Mouse (Mus musculus): ENCODE measurements around the gene Gng8. TPM values are rescaled to one million over a fixed set of nuclear protein-coding genes. Genes with fewer than 3 reads are reported as not detected.

The Gng8 gene
- polyA plus RNA-seq, 1 experiment from 2014 or later, result 7.3 TPM

GRCm38 (mm10) chr7:16859902-16860651 is 31.5 kb upstream of the Gng8 start:
- Histone ChIP-seq H3K9ac (ENCODE audit: low read depth, low read length) (no peak overlapping the region), H3K4me3 (replicated peaks; ENCODE audit: low read depth, low read length) (no peak overlapping the region), H3K36me3 (ENCODE audit: insufficient read depth, low read length) (peaks cover 30% of the 10 kb centered on the region), H3K9me3 (replicated peaks; ENCODE audit: low read length) (no peaks in the 10 kb centered on the region), H3K27me3 (ENCODE audit: insufficient read depth, low read length) (no peaks in the 10 kb centered on the region), H3K4me2 (ENCODE audit: low read length) (no peak overlapping the region), H3K27ac (no peak overlapping the region), H3K4me1 (replicated peaks; ENCODE audit: insufficient read depth, low read length) (no peaks in the 10 kb centered on the region)
- TF ChIP-seq CTCF (IDR thresholded peaks at IDR 0.05; ENCODE audit: low read depth), result peak; percentile 83
- peak; percentile 61 for DNase-seq (ENCODE audit: low spot score)
- no peak for ATAC-seq (replicated peaks; ENCODE audit: low FRiP score, low read depth)
- 32% methylated on average over 5 of the region's 5 CpGs for WGBS

- no peaks in the 10 kb centered on the region for H3K9me3 ChIP-seq (replicated peaks; ENCODE audit: low read length)
- no peak overlapping the region for H3K4me3 ChIP-seq (replicated peaks; ENCODE audit: low read depth, low read length)
- no peaks in the 10 kb centered on the region for H3K4me1 ChIP-seq (replicated peaks; ENCODE audit: insufficient read depth, low read length)
- no peak overlapping the region for H3K4me2 ChIP-seq (ENCODE audit: low read length)
- H3K36me3 ChIP-seq (ENCODE audit: insufficient read depth, low read length), result 0 out of 2 replicates have a peak, but pooled peaks cover 14% of the 10 kb centered on the region
- no peak for DNase-seq (ENCODE audit: low spot score)
- WGBS, result 89% methylated on average over 3 of the region's 3 CpGs
- no peak for ATAC-seq (replicated peaks; ENCODE audit: low FRiP score, low read depth)
- no peaks in the 10 kb centered on the region for H3K27me3 ChIP-seq (ENCODE audit: insufficient read depth, low read length)
- no peak overlapping the region for H3K9ac ChIP-seq (ENCODE audit: low read depth, low read length)
- no peak for TF ChIP-seq CTCF (IDR thresholded peaks at IDR 0.05; ENCODE audit: low read depth)
- H3K27ac ChIP-seq, result no peak overlapping the region
Observed at GRCm38 (mm10) chr7:16867488-16867887, 24.1 kb upstream of the Gng8 start.

GRCm38 (mm10) chr7:16869497-16869896 is 22.1 kb upstream of the Gng8 start:
- Histone ChIP-seq H3K36me3 (ENCODE audit: insufficient read depth, low read length) (0 out of 2 replicates have a peak, but pooled peaks cover 5% of the 10 kb centered on the region), H3K9ac (ENCODE audit: low read depth, low read length) (no peak overlapping the region), H3K4me2 (ENCODE audit: low read length) (peak overlapping the region; percentile 13; the same call in 1 of the 2 replicates), H3K27ac (no peak overlapping the region), H3K9me3 (replicated peaks; ENCODE audit: low read length) (no peaks in the 10 kb centered on the region), H3K4me1 (replicated peaks; ENCODE audit: insufficient read depth, low read length) (no peaks in the 10 kb centered on the region), H3K27me3 (ENCODE audit: insufficient read depth, low read length) (no peaks in the 10 kb centered on the region), H3K4me3 (replicated peaks; ENCODE audit: low read depth, low read length) (0 out of 2 replicates have a peak overlapping the region, but pooled peaks have one; percentile 8)
- ATAC-seq (replicated peaks; ENCODE audit: low FRiP score, low read depth) (peak; percentile 95), DNase-seq (ENCODE audit: low spot score) (peak; percentile 96)
- WGBS, result 19% methylated on average over 16 of the region's 16 CpGs
- TF ChIP-seq CTCF (IDR thresholded peaks at IDR 0.05; ENCODE audit: low read depth), result no peak

- 82% methylated on average over 10 of the region's 10 CpGs for WGBS
Observed at GRCm38 (mm10) chr7:16871600-16871999, 20.0 kb upstream of the Gng8 start.

GRCm38 (mm10) chr7:16872478-16872877 is 19.1 kb upstream of the Gng8 start:
- H3K27ac ChIP-seq, result no peak overlapping the region
- no peak for ATAC-seq (replicated peaks; ENCODE audit: low FRiP score, low read depth)
- WGBS, result 87% methylated on average over 9 of the region's 9 CpGs
- no peak overlapping the region for H3K9ac ChIP-seq (ENCODE audit: low read depth, low read length)
- H3K4me3 ChIP-seq (replicated peaks; ENCODE audit: low read depth, low read length), result no peak overlapping the region
- no peak overlapping the region for H3K4me2 ChIP-seq (ENCODE audit: low read length)
- no peaks in the 10 kb centered on the region for H3K36me3 ChIP-seq (ENCODE audit: insufficient read depth, low read length)
- TF ChIP-seq CTCF (IDR thresholded peaks at IDR 0.05; ENCODE audit: low read depth), result no peak
- no peaks in the 10 kb centered on the region for H3K27me3 ChIP-seq (ENCODE audit: insufficient read depth, low read length)
- no peaks in the 10 kb centered on the region for H3K9me3 ChIP-seq (replicated peaks; ENCODE audit: low read length)
- no peak for DNase-seq (ENCODE audit: low spot score)
- 0 out of 2 replicates have a peak, but pooled peaks cover 5% of the 10 kb centered on the region for H3K4me1 ChIP-seq (replicated peaks; ENCODE audit: insufficient read depth, low read length)

More at GRCm38 (mm10) chr7:16871600-16871999, 20.0 kb upstream of the Gng8 start:
- DNase-seq (ENCODE audit: low spot score) (peak; percentile 32), ATAC-seq (replicated peaks; ENCODE audit: low FRiP score, low read depth) (no peak)
- Histone ChIP-seq H3K4me1 (replicated peaks; ENCODE audit: insufficient read depth, low read length) (0 out of 2 replicates have a peak, but pooled peaks cover under 1% of the 10 kb centered on the region), H3K27me3 (ENCODE audit: insufficient read depth, low read length) (no peaks in the 10 kb centered on the region), H3K4me2 (ENCODE audit: low read length) (no peak overlapping the region), H3K9ac (ENCODE audit: low read depth, low read length) (no peak overlapping the region), H3K9me3 (replicated peaks; ENCODE audit: low read length) (no peaks in the 10 kb centered on the region), H3K36me3 (ENCODE audit: insufficient read depth, low read length) (no peaks in the 10 kb centered on the region), H3K27ac (no peak overlapping the region), H3K4me3 (replicated peaks; ENCODE audit: low read depth, low read length) (no peak overlapping the region)
- TF ChIP-seq CTCF (IDR thresholded peaks at IDR 0.05; ENCODE audit: low read depth), result no peak

- TF ChIP-seq CTCF (IDR thresholded peaks at IDR 0.05; ENCODE audit: low read depth), result no peak
- Histone ChIP-seq H3K4me2 (ENCODE audit: low read length) (no peak overlapping the region), H3K27me3 (ENCODE audit: insufficient read depth, low read length) (no peaks in the 10 kb centered on the region), H3K4me3 (replicated peaks; ENCODE audit: low read depth, low read length) (no peak overlapping the region), H3K4me1 (replicated peaks; ENCODE audit: insufficient read depth, low read length) (0 out of 2 replicates have a peak, but pooled peaks cover 5% of the 10 kb centered on the region), H3K9me3 (replicated peaks; ENCODE audit: low read length) (no peaks in the 10 kb centered on the region), H3K36me3 (ENCODE audit: insufficient read depth, low read length) (no peaks in the 10 kb centered on the region), H3K9ac (ENCODE audit: low read depth, low read length) (no peak overlapping the region), H3K27ac (no peak overlapping the region)
- DNase-seq (ENCODE audit: low spot score) (no peak), ATAC-seq (replicated peaks; ENCODE audit: low FRiP score, low read depth) (no peak)
- 95% methylated on average over 4 of the region's 4 CpGs for WGBS
Observed at GRCm38 (mm10) chr7:16873392-16873791, 18.2 kb upstream of the Gng8 start.

Measured in kidney, postnatal 0 days (tissue).